Mouse (Mus musculus): ENCODE measurements around the gene Dock1. TPM values are rescaled to one million over a fixed set of nuclear protein-coding genes. Genes with fewer than 3 reads are reported as not detected.

The Dock1 gene
- polyA plus RNA-seq, 1 experiment from 2014 or later: 48.4 TPM

GRCm38 (mm10) chr7:134688332-134688731 is 17.9 kb downstream of the Dock1 start:
- no peaks in the 10 kb centered on the region for H3K27me3 ChIP-seq (ENCODE audit: control insufficient read depth, insufficient read depth, low read length)
- no peaks in the 10 kb centered on the region for H3K36me3 ChIP-seq (ENCODE audit: control insufficient read depth, insufficient read depth, low read length)
- WGBS: 50% methylated on average over 6 of the region's 6 CpGs
- ATAC-seq (ENCODE audit: insufficient number of reproducible peaks, insufficient read depth, low FRiP score, low read depth): no peak
- H3K4me2 ChIP-seq (replicated peaks; ENCODE audit: low read depth, low read length): no peak overlapping the region
- no peaks in the 10 kb centered on the region for H3K4me1 ChIP-seq (ENCODE audit: control insufficient read depth, insufficient read depth, low read length)
- H3K27ac ChIP-seq (ENCODE audit: low read length): no peak overlapping the region
- H3K9ac ChIP-seq (replicated peaks; ENCODE audit: low read depth, low read length): no peak overlapping the region
- H3K9me3 ChIP-seq (ENCODE audit: control insufficient read depth, low read depth, low read length): no peaks in the 10 kb centered on the region
- no peak overlapping the region for H3K4me3 ChIP-seq (ENCODE audit: low read depth, low read length)

GRCm38 (mm10) chr7:134690118-134690517 is 19.7 kb downstream of the Dock1 start:
- H3K27me3 ChIP-seq (ENCODE audit: control insufficient read depth, insufficient read depth, low read length): no peaks in the 10 kb centered on the region
- no peaks in the 10 kb centered on the region for H3K9me3 ChIP-seq (ENCODE audit: control insufficient read depth, low read depth, low read length)
- 0 out of 2 replicates have a peak, but pooled peaks cover 3% of the 10 kb centered on the region for H3K4me1 ChIP-seq (ENCODE audit: control insufficient read depth, insufficient read depth, low read length)
- H3K4me3 ChIP-seq (ENCODE audit: low read depth, low read length): no peak overlapping the region
- H3K9ac ChIP-seq (replicated peaks; ENCODE audit: low read depth, low read length): no peak overlapping the region
- H3K27ac ChIP-seq (ENCODE audit: low read length): no peak overlapping the region
- WGBS: 80% methylated on average over 5 of the region's 5 CpGs
- H3K4me2 ChIP-seq (replicated peaks; ENCODE audit: low read depth, low read length): no peak overlapping the region
- no peak for ATAC-seq (ENCODE audit: insufficient number of reproducible peaks, insufficient read depth, low FRiP score, low read depth)
- H3K36me3 ChIP-seq (ENCODE audit: control insufficient read depth, insufficient read depth, low read length): no peaks in the 10 kb centered on the region

- Histone ChIP-seq H3K4me1 (ENCODE audit: control insufficient read depth, insufficient read depth, low read length) (0 out of 2 replicates have a peak, but pooled peaks cover 3% of the 10 kb centered on the region), H3K9ac (replicated peaks; ENCODE audit: low read depth, low read length) (no peak overlapping the region), H3K36me3 (ENCODE audit: control insufficient read depth, insufficient read depth, low read length) (no peaks in the 10 kb centered on the region), H3K27ac (ENCODE audit: low read length) (no peak overlapping the region), H3K4me3 (ENCODE audit: low read depth, low read length) (no peak overlapping the region), H3K9me3 (ENCODE audit: control insufficient read depth, low read depth, low read length) (no peaks in the 10 kb centered on the region), H3K27me3 (ENCODE audit: control insufficient read depth, insufficient read depth, low read length) (no peaks in the 10 kb centered on the region), H3K4me2 (replicated peaks; ENCODE audit: low read depth, low read length) (no peak overlapping the region)
- no peak for ATAC-seq (ENCODE audit: insufficient number of reproducible peaks, insufficient read depth, low FRiP score, low read depth)
- WGBS: 91% methylated on average over 3 of the region's 3 CpGs
These were observed 20.4 kb downstream of the Dock1 start for GRCm38 (mm10) chr7:134690806-134691205.

GRCm38 (mm10) chr7:134693325-134693724 is 22.9 kb downstream of the Dock1 start:
- Histone ChIP-seq H3K9me3 (ENCODE audit: control insufficient read depth, low read depth, low read length) (no peaks in the 10 kb centered on the region), H3K4me3 (ENCODE audit: low read depth, low read length) (no peak overlapping the region), H3K4me2 (replicated peaks; ENCODE audit: low read depth, low read length) (no peak overlapping the region), H3K4me1 (ENCODE audit: control insufficient read depth, insufficient read depth, low read length) (peaks cover 6% of the 10 kb centered on the region; the same call in 1 of the 2 replicates), H3K27ac (ENCODE audit: low read length) (no peak overlapping the region), H3K36me3 (ENCODE audit: control insufficient read depth, insufficient read depth, low read length) (no peaks in the 10 kb centered on the region), H3K9ac (replicated peaks; ENCODE audit: low read depth, low read length) (no peak overlapping the region), H3K27me3 (ENCODE audit: control insufficient read depth, insufficient read depth, low read length) (no peaks in the 10 kb centered on the region)
- WGBS: 100% methylated on average over 1 of the region's 1 CpGs
- no peak for ATAC-seq (ENCODE audit: insufficient number of reproducible peaks, insufficient read depth, low FRiP score, low read depth)

GRCm38 (mm10) chr7:134695431-134695830 is 25.0 kb downstream of the Dock1 start:
- WGBS: 58% methylated on average over 4 of the region's 4 CpGs
- H3K9ac ChIP-seq (replicated peaks; ENCODE audit: low read depth, low read length): no peak overlapping the region
- no peaks in the 10 kb centered on the region for H3K36me3 ChIP-seq (ENCODE audit: control insufficient read depth, insufficient read depth, low read length)
- H3K4me2 ChIP-seq (replicated peaks; ENCODE audit: low read depth, low read length): no peak overlapping the region
- peaks cover 6% of the 10 kb centered on the region; the same call in 1 of the 2 replicates for H3K4me1 ChIP-seq (ENCODE audit: control insufficient read depth, insufficient read depth, low read length)
- no peak for ATAC-seq (ENCODE audit: insufficient number of reproducible peaks, insufficient read depth, low FRiP score, low read depth)
- H3K9me3 ChIP-seq (ENCODE audit: control insufficient read depth, low read depth, low read length): no peaks in the 10 kb centered on the region
- no peak overlapping the region for H3K27ac ChIP-seq (ENCODE audit: low read length)
- no peaks in the 10 kb centered on the region for H3K27me3 ChIP-seq (ENCODE audit: control insufficient read depth, insufficient read depth, low read length)
- no peak overlapping the region for H3K4me3 ChIP-seq (ENCODE audit: low read depth, low read length)

- WGBS: 65% methylated on average over 10 of the region's 10 CpGs
- ATAC-seq (ENCODE audit: insufficient number of reproducible peaks, insufficient read depth, low FRiP score, low read depth): no peak
- no peak overlapping the region for H3K4me3 ChIP-seq (ENCODE audit: low read depth, low read length)
- H3K36me3 ChIP-seq (ENCODE audit: control insufficient read depth, insufficient read depth, low read length): no peaks in the 10 kb centered on the region
- no peak overlapping the region for H3K4me2 ChIP-seq (replicated peaks; ENCODE audit: low read depth, low read length)
- no peaks in the 10 kb centered on the region for H3K9me3 ChIP-seq (ENCODE audit: control insufficient read depth, low read depth, low read length)
- H3K27me3 ChIP-seq (ENCODE audit: control insufficient read depth, insufficient read depth, low read length): no peaks in the 10 kb centered on the region
- H3K27ac ChIP-seq (ENCODE audit: low read length): no peak overlapping the region
- no peak overlapping the region for H3K9ac ChIP-seq (replicated peaks; ENCODE audit: low read depth, low read length)
- peaks cover 6% of the 10 kb centered on the region; the same call in 1 of the 2 replicates for H3K4me1 ChIP-seq (ENCODE audit: control insufficient read depth, insufficient read depth, low read length)
These were observed 25.9 kb downstream of the Dock1 start for GRCm38 (mm10) chr7:134696126-134696979.

GRCm38 (mm10) chr7:134697479-134697878 is 27.0 kb downstream of the Dock1 start:
- H3K36me3 ChIP-seq (ENCODE audit: control insufficient read depth, insufficient read depth, low read length): no peaks in the 10 kb centered on the region
- H3K4me1 ChIP-seq (ENCODE audit: control insufficient read depth, insufficient read depth, low read length): peaks cover 6% of the 10 kb centered on the region; the same call in 1 of the 2 replicates
- no peak overlapping the region for H3K27ac ChIP-seq (ENCODE audit: low read length)

GRCm38 (mm10) chr7:134698246-134698645 is 27.8 kb downstream of the Dock1 start:
- Histone ChIP-seq H3K4me1 (ENCODE audit: control insufficient read depth, insufficient read depth, low read length) (peaks cover 6% of the 10 kb centered on the region; the same call in 1 of the 2 replicates), H3K4me3 (ENCODE audit: low read depth, low read length) (no peak overlapping the region), H3K4me2 (replicated peaks; ENCODE audit: low read depth, low read length) (no peak overlapping the region), H3K9me3 (ENCODE audit: control insufficient read depth, low read depth, low read length) (no peaks in the 10 kb centered on the region), H3K27ac (ENCODE audit: low read length) (no peak overlapping the region), H3K27me3 (ENCODE audit: control insufficient read depth, insufficient read depth, low read length) (no peaks in the 10 kb centered on the region), H3K9ac (replicated peaks; ENCODE audit: low read depth, low read length) (no peak overlapping the region), H3K36me3 (ENCODE audit: control insufficient read depth, insufficient read depth, low read length) (no peaks in the 10 kb centered on the region)
- WGBS: 67% methylated on average over 5 of the region's 5 CpGs
- ATAC-seq (ENCODE audit: insufficient number of reproducible peaks, insufficient read depth, low FRiP score, low read depth): no peak

More at GRCm38 (mm10) chr7:134697479-134697878, 27.0 kb downstream of the Dock1 start:
- WGBS: 58% methylated on average over 4 of the region's 4 CpGs
- H3K9me3 ChIP-seq (ENCODE audit: control insufficient read depth, low read depth, low read length): no peaks in the 10 kb centered on the region
- H3K4me2 ChIP-seq (replicated peaks; ENCODE audit: low read depth, low read length): no peak overlapping the region
- no peak overlapping the region for H3K4me3 ChIP-seq (ENCODE audit: low read depth, low read length)
- ATAC-seq (ENCODE audit: insufficient number of reproducible peaks, insufficient read depth, low FRiP score, low read depth): no peak
- H3K9ac ChIP-seq (replicated peaks; ENCODE audit: low read depth, low read length): no peak overlapping the region
- H3K27me3 ChIP-seq (ENCODE audit: control insufficient read depth, insufficient read depth, low read length): no peaks in the 10 kb centered on the region
